Mouse (Mus musculus) liver, embryonic 11.5 days (tissue): ENCODE measurements around the gene Adam20. TPM values are rescaled to one million over a fixed set of nuclear protein-coding genes. Genes with fewer than 3 reads are reported as not detected.
"Not testable (repeated sequence)": the region's sequence is repeated elsewhere in the genome, so short reads cannot be mapped to it uniquely, and the experiment has no call there.

ENCODE experiments used
- ATAC-seq: fragments of 200-750 bp; cut with Nextera tagmentation; replicated peaks from 2 replicates; pipeline ENCODE4 v1.8.0; 2017; ENCODE audit warnings: moderate number of reproducible peaks, mild to moderate bottlenecking, moderate TSS enrichment, moderate library complexity; ENCODE audit not compliant: low FRiP score
- DNase-seq: peaks from one replicate; pipeline ENCODE4 v3.0.0-alpha.2; 2017; ENCODE audit warnings: low spot score
- H3K27ac ChIP-seq: fragments of 300-500 bp; sonication (generic); 2 replicates; pipeline ENCODE4 v1.5.1; 2014; ENCODE audit warnings: mild to moderate bottlenecking, low read depth, low read length, control low read depth
- H3K27me3 ChIP-seq: fragments of 300-500 bp; sonication (generic); replicated peaks from 2 replicates; pipeline ENCODE4 v1.6.1; 2014; ENCODE audit warnings: low read length, mixed read lengths; ENCODE audit not compliant: control insufficient read depth, insufficient read depth
- H3K36me3 ChIP-seq: fragments of 300-500 bp; sonication (generic); 2 replicates; pipeline ENCODE4 v1.6.1; 2014; ENCODE audit warnings: mild to moderate bottlenecking, low read length, moderate library complexity, mixed read lengths; ENCODE audit not compliant: control insufficient read depth, insufficient read depth
- H3K4me1 ChIP-seq: fragments of 300-500 bp; sonication (generic); replicated peaks from 2 replicates; pipeline ENCODE4 v1.6.1; 2014; ENCODE audit warnings: low read length, mixed read lengths; ENCODE audit not compliant: control insufficient read depth, insufficient read depth
- H3K4me2 ChIP-seq: fragments of 300-500 bp; sonication (generic); 2 replicates; pipeline ENCODE4 v1.6.1; 2014; ENCODE audit warnings: mild to moderate bottlenecking, control low read depth, moderate library complexity
- H3K4me3 ChIP-seq: fragments of 300-500 bp; sonication (generic); 2 replicates; pipeline ENCODE4 v1.5.1; 2014; ENCODE audit warnings: low read depth, low read length, control low read depth
- H3K9ac ChIP-seq: fragments of 300-500 bp; sonication (generic); 2 replicates; pipeline ENCODE4 v1.6.1; 2014; ENCODE audit warnings: low read depth, low read length, control low read depth
- H3K9me3 ChIP-seq: fragments of 300-500 bp; sonication (generic); 2 replicates; pipeline ENCODE4 v1.6.1; 2016; ENCODE audit warnings: low read length, inconsistent platforms, mixed read lengths; ENCODE audit not compliant: control insufficient read depth
- WGBS: fragments of 180-500 bp; shearing (Covaris S2); extraction: QIAGEN DNeasy Blood & Tissue Kit; methylation state at CpG from one replicate; pipeline ENCODE4 v1.1.7; 2014; 5-methylcytosine and 5-hydroxymethylcytosine counted together
- polyA plus RNA-seq: library from polyadenylated mRNA; unstranded; fragments of >200 nt; fragmentation: Nextera tagmentation; extraction: Ambion mirVana; gene quantifications from 2 replicates; pipeline ENCODE4 v1.2.1, GENCODE M21; 2014

The Adam20 gene
- not detected in 2 replicates for polyA plus RNA-seq

GRCm38 (mm10) chr8:40792973-40793372 lies at the start of gene Adam20:
Gene Adam20, plus strand, starts transcription at chr8:40793273.
- DNase-seq, H3K27ac ChIP-seq, ATAC-seq, H3K4me3 ChIP-seq, H3K9ac ChIP-seq, H3K4me1 ChIP-seq, H3K36me3 ChIP-seq, H3K9me3 ChIP-seq, H3K4me2 ChIP-seq, H3K27me3 ChIP-seq: not testable (repeated sequence)
- 63% methylated on average over 1 of the region's 1 CpGs for whole genome bisulfite sequencing

GRCm38 (mm10) chr8:40751908-40752307 lies 41.2 kb upstream of the Adam20 start, which contains the start of gene Adam25:
Gene Adam25, plus strand, starts transcription at chr8:40752208.
- ATAC-seq, H3K27me3 ChIP-seq, H3K4me1 ChIP-seq, H3K27ac ChIP-seq, H3K4me3 ChIP-seq, H3K4me2 ChIP-seq, H3K9me3 ChIP-seq, H3K36me3 ChIP-seq, H3K9ac ChIP-seq, DNase-seq: not testable (repeated sequence)
- 54% methylated on average over 1 of the region's 1 CpGs for WGBS

- Histone ChIP-seq H3K9ac (no peak overlapping the region), H3K36me3 (no peaks in the 10 kb centered on the region), H3K4me1 (no peaks in the 10 kb centered on the region), H3K27me3 (no peaks in the 10 kb centered on the region), H3K4me3 (no peak overlapping the region), H3K27ac (no peak overlapping the region), H3K9me3 (no peaks in the 10 kb centered on the region), H3K4me2 (no peak overlapping the region)
- no peak for ATAC-seq
- no peak for DNase-seq
Observed at GRCm38 (mm10) chr8:40783320-40783719, 9.8 kb upstream of the Adam20 start.

- no peaks in the 10 kb centered on the region for H3K36me3 ChIP-seq
- WGBS: 76% methylated on average over 2 of the region's 2 CpGs
- H3K4me2 ChIP-seq: no peak overlapping the region
- no peak overlapping the region for H3K9ac ChIP-seq
- no peak overlapping the region for H3K4me3 ChIP-seq
- H3K27ac ChIP-seq: no peak overlapping the region
- no peaks in the 10 kb centered on the region for H3K9me3 ChIP-seq
- no peaks in the 10 kb centered on the region for H3K27me3 ChIP-seq
- no peak for ATAC-seq
- DNase-seq: no peak
- H3K4me1 ChIP-seq: no peaks in the 10 kb centered on the region
Observed at GRCm38 (mm10) chr8:40803379-40804079, 10.5 kb downstream of the Adam20 start.

Other genes starting within 250 kb of the Adam20 start
- gene Adam24, start 118.2 kb upstream of the Adam20 start, polyA plus RNA-seq: not detected in 2 replicates
- not detected in 2 replicates for gene Adam25, start 41.1 kb upstream of the Adam20 start, polyA plus RNA-seq
- not detected in 2 replicates for gene Adam39, start 29.7 kb downstream of the Adam20 start, polyA plus RNA-seq